Mouse (Mus musculus) hindbrain, postnatal 0 days (tissue): ENCODE data around the gene Agbl4. TPM values are rescaled to one million over a fixed set of nuclear protein-coding genes. Genes with fewer than 3 reads are reported as not detected.

Experiments used
- ATAC-seq: fragments of 200-750 bp; cut with Nextera tagmentation; 2 replicates; pipeline ENCODE4 v1.8.0; 2017; ENCODE audit warnings: mild to moderate bottlenecking, moderate TSS enrichment, moderate library complexity
- DNase-seq: peaks from one replicate; pipeline ENCODE4 v3.0.0-alpha.2; 2015; ENCODE audit warnings: low spot score
- H3K27ac ChIP-seq: fragments of 300-500 bp; sonication (generic); 2 replicates; pipeline ENCODE4 v1.5.1; 2014; ENCODE audit warnings: mild to moderate bottlenecking
- H3K27me3 ChIP-seq: fragments of 300-500 bp; sonication (generic); 2 replicates; pipeline ENCODE4 v1.6.1; 2014; ENCODE audit warnings: low read length, mixed read lengths; ENCODE audit not compliant: insufficient read depth
- H3K36me3 ChIP-seq: fragments of 300-500 bp; sonication (generic); 2 replicates; pipeline ENCODE4 v1.6.1; 2014; ENCODE audit warnings: low read length, mixed read lengths; ENCODE audit not compliant: insufficient read depth
- H3K4me1 ChIP-seq: fragments of 300-500 bp; sonication (generic); 2 replicates; pipeline ENCODE4 v1.6.1; 2014; ENCODE audit warnings: antibody characterized with exemption, low read length, mixed read lengths; ENCODE audit not compliant: insufficient read depth
- H3K4me2 ChIP-seq: fragments of 300-500 bp; sonication (generic); 2 replicates; pipeline ENCODE4 v1.6.1; 2014; ENCODE audit warnings: low read depth, mild to moderate bottlenecking, low read length, moderate library complexity, mixed read lengths
- H3K4me3 ChIP-seq: fragments of 300-500 bp; sonication (generic); 2 replicates; pipeline ENCODE4 v1.5.1; 2014; ENCODE audit warnings: low read length
- H3K9ac ChIP-seq: fragments of 300-500 bp; sonication (generic); replicated peaks from 2 replicates; pipeline ENCODE4 v1.6.1; 2014; ENCODE audit warnings: mild to moderate bottlenecking, low read length, moderate library complexity, mixed read lengths
- H3K9me3 ChIP-seq: fragments of 300-500 bp; sonication (generic); 2 replicates; pipeline ENCODE4 v1.6.1; 2016; ENCODE audit warnings: low read length, mixed read lengths
- CTCF ChIP-seq: IDR thresholded peaks from 2 replicates; pipeline ENCODE4 v1.5.1; 2016; ENCODE audit warnings: antibody characterized with exemption, control low read depth, low read depth
- WGBS: fragments of 180-500 bp; shearing (Covaris S2); extraction: QIAGEN DNeasy Blood & Tissue Kit; methylation state at CpG from one replicate; pipeline ENCODE4 v1.1.7; 2014; 5-methylcytosine and 5-hydroxymethylcytosine counted together
- polyA plus RNA-seq: library from polyadenylated mRNA; unstranded; fragments of >200 nt; fragmentation: Nextera tagmentation; extraction: Ambion mirVana; gene quantifications from 2 replicates; pipeline ENCODE4 v1.2.1, GENCODE M21; 2015
- total RNA-seq: library from RNA; depleted of rRNA; stranded (reverse); fragments of >200 nt; gene quantifications from 2 replicates; pipeline ENCODE4 v1.2.3, GENCODE M21; 2014

The Agbl4 gene
- total and polyA plus RNA-seq, 2 experiments from 2014 or later = 2.8 to 3.9 TPM

DNA sequence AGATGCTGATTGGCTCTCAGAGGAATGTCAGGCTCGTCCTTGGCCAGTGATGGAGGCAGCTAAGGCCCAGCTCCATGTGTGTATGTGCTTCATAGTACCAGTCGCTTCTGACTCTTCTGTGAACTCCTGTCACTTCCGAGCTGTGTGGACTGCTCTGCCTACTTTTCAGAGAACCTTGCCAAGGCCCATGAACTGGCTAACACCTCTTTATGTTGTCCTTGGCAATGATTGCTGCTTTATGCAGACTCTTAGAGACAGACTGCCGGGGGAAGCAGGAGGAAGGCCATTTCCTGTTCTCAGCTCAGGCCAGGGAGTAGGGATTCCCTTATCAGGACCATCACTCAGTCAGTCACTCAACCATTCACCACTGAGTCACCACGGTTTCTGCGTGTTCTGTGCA is 1027.7 kb downstream of the Agbl4 start:
- Histone ChIP-seq H3K27me3 (no peaks in the 10 kb centered on the region), H3K4me2 (no peak overlapping the region)

DNA sequence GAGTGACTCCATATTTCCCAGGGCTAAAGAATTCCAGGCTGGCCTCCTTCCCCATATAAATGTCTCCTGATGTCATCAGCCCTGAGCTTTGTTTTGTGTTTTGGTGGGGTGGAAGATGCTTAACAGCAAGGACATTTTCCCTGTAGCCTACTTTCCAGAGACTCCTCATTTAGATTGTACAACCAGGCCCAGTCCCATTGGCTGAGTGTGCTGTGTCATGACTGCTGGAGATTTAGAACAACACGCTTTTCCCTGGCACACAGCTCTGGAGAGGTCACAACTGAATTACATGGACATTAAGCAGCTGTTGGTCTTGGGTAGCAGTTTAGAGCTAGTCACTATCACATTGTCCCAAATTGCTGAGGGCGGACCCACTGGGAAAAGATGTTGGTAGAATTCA is 1033.7 kb downstream of the Agbl4 start:
- Histone ChIP-seq H3K27me3 (no peaks in the 10 kb centered on the region), H3K27ac (no peak overlapping the region), H3K36me3 (peaks cover 15% of the 10 kb centered on the region), H3K4me1 (no peaks in the 10 kb centered on the region), H3K9me3 (no peaks in the 10 kb centered on the region), H3K4me3 (no peak overlapping the region), H3K9ac (no peak overlapping the region), H3K4me2 (no peak overlapping the region)
- TF ChIP-seq CTCF = no peak
- DNase-seq = no peak
- 79% methylated on average over 2 of the region's 2 CpGs for WGBS
- ATAC-seq = no peak

More for the DNA sequence above, 1027.7 kb downstream of the Agbl4 start:
- H3K4me1 ChIP-seq = no peaks in the 10 kb centered on the region
- H3K9ac ChIP-seq = no peak overlapping the region
- H3K4me3 ChIP-seq = no peak overlapping the region
- DNase-seq (no peak), ATAC-seq (no peak)
- no peaks in the 10 kb centered on the region for H3K36me3 ChIP-seq
- H3K9me3 ChIP-seq = no peaks in the 10 kb centered on the region
- TF ChIP-seq CTCF = no peak
- 71% methylated on average over 6 of the region's 6 CpGs for WGBS
- H3K27ac ChIP-seq = no peak overlapping the region

DNA sequence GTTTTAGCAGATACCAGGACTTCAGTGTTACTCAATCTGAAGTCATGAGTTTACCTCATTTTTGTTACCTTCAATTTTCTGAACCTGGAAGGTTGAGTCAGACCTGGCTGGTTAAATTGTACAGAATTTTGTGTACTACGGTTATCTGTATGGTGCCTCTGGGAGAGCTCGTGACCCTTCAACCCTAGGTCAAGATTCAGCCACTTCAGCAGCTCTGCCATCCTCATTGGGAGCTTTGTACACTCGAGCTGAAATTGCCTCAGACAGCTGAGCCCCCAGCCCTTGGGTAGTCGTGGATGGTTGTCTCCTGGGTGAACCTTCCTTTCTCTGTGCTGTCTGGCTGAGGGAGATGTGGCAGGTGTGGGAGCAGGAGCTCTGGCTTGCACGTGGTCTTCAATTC is 1034.6 kb downstream of the Agbl4 start:
- Histone ChIP-seq H3K36me3 (peaks cover 15% of the 10 kb centered on the region), H3K4me3 (no peak overlapping the region), H3K9me3 (no peaks in the 10 kb centered on the region), H3K4me2 (no peak overlapping the region), H3K27ac (no peak overlapping the region), H3K4me1 (no peaks in the 10 kb centered on the region), H3K9ac (no peak overlapping the region), H3K27me3 (no peaks in the 10 kb centered on the region)
- no peak for ATAC-seq
- TF ChIP-seq CTCF = no peak
- no peak for DNase-seq
- WGBS = 67% methylated on average over 5 of the region's 5 CpGs

DNA sequence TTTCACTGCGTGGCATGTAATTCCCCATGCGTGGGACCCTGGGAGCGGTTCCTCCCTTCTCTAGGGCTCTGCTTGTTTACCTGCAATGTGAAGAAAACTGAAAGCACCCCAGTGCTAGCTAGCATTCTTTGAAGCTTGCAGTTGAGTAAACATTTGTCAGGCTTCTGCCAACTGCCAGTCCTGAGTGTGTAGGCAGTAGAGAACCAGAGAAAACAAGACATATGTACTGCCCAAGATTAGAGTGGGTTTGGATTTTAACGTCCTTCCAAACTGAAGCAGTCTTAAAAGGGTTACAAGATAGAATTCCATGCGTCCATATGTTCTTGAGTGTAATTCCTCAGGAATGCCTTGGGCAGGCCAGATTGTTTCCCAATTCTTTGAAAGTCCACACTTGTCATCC is 1035.0 kb downstream of the Agbl4 start:
- Histone ChIP-seq H3K9me3 (no peaks in the 10 kb centered on the region), H3K4me3 (no peak overlapping the region), H3K36me3 (peaks cover 15% of the 10 kb centered on the region), H3K9ac (no peak overlapping the region), H3K27me3 (no peaks in the 10 kb centered on the region), H3K4me2 (no peak overlapping the region), H3K27ac (no peak overlapping the region), H3K4me1 (no peaks in the 10 kb centered on the region)
- ATAC-seq = no peak
- no peak for TF ChIP-seq CTCF
- 81% methylated on average over 5 of the region's 5 CpGs for WGBS
- no peak for DNase-seq

DNA sequence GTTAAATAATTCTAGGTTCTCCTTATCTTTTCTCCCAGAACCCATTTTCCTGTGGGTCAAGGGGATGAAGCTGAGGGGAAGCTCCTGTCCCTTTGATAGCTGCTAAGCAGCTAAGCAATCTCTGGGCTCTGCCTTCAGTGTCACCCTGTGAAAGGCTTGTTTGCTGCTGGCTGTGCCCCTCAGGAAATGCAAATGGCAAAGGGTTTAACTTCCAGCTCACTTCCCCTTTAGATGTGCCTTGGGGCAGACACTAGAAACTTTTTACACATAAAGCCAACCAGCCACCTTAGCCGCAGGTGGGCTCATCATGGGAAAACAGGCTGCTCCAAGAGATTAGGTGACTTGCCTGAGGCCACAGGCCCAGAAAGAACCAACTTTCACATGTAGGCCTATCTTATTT is 1044.2 kb downstream of the Agbl4 start:
- no peak for TF ChIP-seq CTCF
- peak overlapping the region; percentile 26; the same call in 1 of the 2 replicates for H3K27ac ChIP-seq
- no peaks in the 10 kb centered on the region; the same call in 1 of the 2 replicates for H3K36me3 ChIP-seq
- ATAC-seq (no peak), DNase-seq (no peak)
- 90% methylated on average over 1 of the region's 1 CpGs for WGBS
- no peak overlapping the region for H3K4me3 ChIP-seq
- H3K9ac ChIP-seq = no peak overlapping the region
- no peaks in the 10 kb centered on the region for H3K9me3 ChIP-seq
- peaks cover 6% of the 10 kb centered on the region; the same call in 1 of the 2 replicates for H3K4me1 ChIP-seq
- H3K4me2 ChIP-seq = no peak overlapping the region
- no peaks in the 10 kb centered on the region for H3K27me3 ChIP-seq

DNA sequence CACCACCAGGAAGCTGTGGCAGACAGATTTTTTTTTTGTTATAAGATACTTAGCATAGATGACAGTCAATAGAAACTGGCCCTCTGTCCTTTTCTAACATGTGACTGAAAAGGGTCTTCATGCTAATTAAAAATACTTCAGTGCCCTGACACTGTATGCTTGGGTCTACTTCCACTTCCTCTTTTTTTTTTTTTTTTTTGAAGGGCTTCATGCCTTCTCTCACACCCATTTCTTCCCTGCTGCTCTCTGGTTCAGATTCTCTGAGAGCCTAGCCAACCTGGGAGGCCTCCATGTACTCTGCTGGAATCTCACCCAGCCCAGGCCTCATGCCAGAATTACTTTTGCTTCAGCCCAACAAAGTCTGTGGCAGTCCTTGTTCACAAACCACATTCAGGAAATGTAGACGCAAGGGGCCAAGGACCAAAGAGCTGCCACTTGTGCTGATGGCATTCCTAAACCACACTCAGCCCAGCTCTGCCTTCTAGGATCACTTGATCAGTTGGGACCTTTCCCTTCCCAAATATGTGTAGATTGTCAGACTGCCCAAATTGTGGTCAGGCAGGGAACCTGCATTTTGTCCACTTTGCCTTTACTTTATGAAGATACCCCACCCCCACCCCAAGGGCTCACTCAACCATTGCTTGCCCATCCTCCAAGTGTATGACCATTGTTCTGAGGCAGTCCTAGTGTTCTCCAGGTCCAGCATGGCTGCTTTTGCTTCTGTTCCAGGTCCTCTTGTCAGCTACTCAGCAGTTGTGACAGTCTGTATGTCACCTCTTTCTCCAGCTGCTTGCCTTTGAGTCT is 1045.2 kb downstream of the Agbl4 start:
- no peak for TF ChIP-seq CTCF
- Histone ChIP-seq H3K36me3 (no peaks in the 10 kb centered on the region; the same call in 1 of the 2 replicates), H3K4me1 (peaks cover 6% of the 10 kb centered on the region; the same call in 1 of the 2 replicates), H3K4me2 (no peak overlapping the region), H3K4me3 (no peak overlapping the region), H3K27ac (peak overlapping the region; percentile 2; the same call in 1 of the 2 replicates), H3K9ac (no peak overlapping the region), H3K9me3 (no peaks in the 10 kb centered on the region), H3K27me3 (no peaks in the 10 kb centered on the region)
- ATAC-seq (no peak), DNase-seq (peak; percentile 58)
- WGBS = 33% methylated on average over 1 of the region's 1 CpGs
